Mouse (Mus musculus) G1E (cell line): ENCODE data around the gene Htr1f.

Experiments used
- CTCF ChIP-seq: IDR thresholded peaks from 2 replicates; pipeline ENCODE4 v1.5.1; 2012; ENCODE audit warnings: low read depth, low read length, inconsistent platforms, mixed read lengths
- GATA1 ChIP-seq: IDR thresholded peaks from 2 replicates; pipeline ENCODE4 v1.6.1; 2012; ENCODE audit warnings: borderline replicate concordance, low read length, inconsistent platforms, mixed read lengths
- POLR2AphosphoS5 ChIP-seq: IDR thresholded peaks from 2 replicates; pipeline ENCODE4 v1.6.1; 2012; ENCODE audit warnings: low read depth, low read length, inconsistent platforms; ENCODE audit not compliant: insufficient replicate concordance
- TAL1 ChIP-seq: conservative IDR thresholded peaks from 2 replicates; pipeline ENCODE4 v1.6.1; 2012; ENCODE audit warnings: low read depth, low read length, inconsistent platforms, mixed read lengths

- no peak for TF ChIP-seq CTCF
- no peak for TF ChIP-seq TAL1
- TF ChIP-seq POLR2AphosphoS5: no peak
- no peak for TF ChIP-seq GATA1
These were observed 182.2 kb downstream of the Htr1f start for GRCm38 (mm10) chr16:64923500-64923899.
